ENCODE assay signal across 9 mouse cellular contexts in the genomic region with DNA sequence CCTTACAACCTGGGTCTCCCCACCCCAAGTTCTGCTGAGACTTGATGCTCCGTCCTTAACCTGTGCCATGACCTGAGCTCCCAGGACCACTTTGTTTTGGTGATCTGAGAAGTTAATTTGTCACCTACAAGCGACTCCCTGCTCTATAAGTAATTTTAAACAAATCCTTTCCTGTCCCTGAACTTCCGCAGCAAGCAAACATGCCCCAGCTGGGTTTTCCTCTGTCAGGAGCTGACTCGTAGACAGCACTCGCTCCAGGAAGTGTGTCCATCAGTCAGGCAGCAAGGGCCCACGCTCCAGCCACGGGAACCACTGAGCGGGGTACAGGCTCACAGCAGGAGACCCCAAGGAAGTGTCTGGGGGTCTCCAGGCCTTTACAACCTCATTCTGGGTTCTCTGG.
A peak's percentile ranks its signal among the peaks of the same experiment; 100 is the strongest.
DNase-seq lines count a peak whose midpoint lies in the region; ATAC-seq lines count a peak whose summit lies in the region.
"Had no signal": no experiment of that assay in that cellular context is flagged by ENCODE, and none has a peak within 500 bp of the region (broad histone marks: within the 10 kb centered on the region; RNA-seq: fewer than 3 reads in every experiment).

No protein-coding gene starts in this region.

- DNase-seq in lung, postnatal 25 days (ENCODE audit: low spot score): no peak
- no peak for DNase-seq in liver, embryonic 13.5 days
- no peak for DNase-seq in frontal cortex, postnatal 36 days (ENCODE audit: low spot score in 2 of 2)
- DNase-seq: cerebellum, adult 11-12 months had no signal

- 13% methylated on average over 8 of the region's 8 CpGs for WGBS in lung, embryonic 16.5 days
- 32% methylated on average over 8 of the region's 8 CpGs for WGBS in hindbrain, embryonic 12.5 days
- WGBS in liver, embryonic 13.5 days (ENCODE audit: insufficient replicate concordance): 45% methylated on average over 8 of the region's 8 CpGs

- peak overlapping the region; percentile 24; the same call in 1 of the 2 replicates for H3K4me2 ChIP-seq in lung, embryonic 16.5 days (ENCODE audit: low read depth, low read length)
- no peak overlapping the region for H3K4me2 ChIP-seq in hindbrain, embryonic 12.5 days (replicated peaks)
- H3K4me2 ChIP-seq in liver, embryonic 13.5 days: no peak overlapping the region

- no peak overlapping the region for H3K4me3 ChIP-seq in lung, embryonic 16.5 days (ENCODE audit: low read length)
- H3K4me3 ChIP-seq in hindbrain, embryonic 12.5 days: no peak overlapping the region
- no peak overlapping the region for H3K4me3 ChIP-seq in liver, embryonic 13.5 days (replicated peaks)

- peak overlapping the region; percentile 84 for H3K27ac ChIP-seq in lung, embryonic 16.5 days (ENCODE audit: low read length)
- H3K27ac ChIP-seq in hindbrain, embryonic 12.5 days: peak overlapping the region; percentile 70
- peak overlapping the region; percentile 67 for H3K27ac ChIP-seq in liver, embryonic 13.5 days
- H3K27ac ChIP-seq: macrophage had no signal

- no peaks in the 10 kb centered on the region for H3K9me3 ChIP-seq in lung, embryonic 16.5 days (ENCODE audit: control insufficient read depth, low read length)
- no peaks in the 10 kb centered on the region for H3K9me3 ChIP-seq in hindbrain, embryonic 12.5 days (replicated peaks)
- H3K9me3 ChIP-seq in liver, embryonic 13.5 days (replicated peaks): no peaks in the 10 kb centered on the region

- peak; percentile 64 for ATAC-seq in lung, embryonic 16.5 days (ENCODE audit: low read depth)
- no peak for ATAC-seq in hindbrain, embryonic 12.5 days (ENCODE audit: low FRiP score)
- no peak for ATAC-seq in liver, embryonic 13.5 days (ENCODE audit: low read depth)
- no peak for ATAC-seq in granulocyte monocyte progenitor cell, adult 5-6 weeks (replicated peaks; ENCODE audit: poor library complexity, severe bottlenecking)
- no peak for ATAC-seq in megakaryocyte, adult 5-6 weeks (ENCODE audit: poor library complexity, severe bottlenecking)

- peaks cover 53% of the 10 kb centered on the region for H3K4me1 ChIP-seq in lung, embryonic 16.5 days (replicated peaks; ENCODE audit: control insufficient read depth, insufficient read depth, low read length)
- peaks cover 58% of the 10 kb centered on the region for H3K4me1 ChIP-seq in hindbrain, embryonic 12.5 days
- peaks cover 74% of the 10 kb centered on the region for H3K4me1 ChIP-seq in liver, embryonic 13.5 days (replicated peaks)

- H3K27me3 ChIP-seq in lung, embryonic 16.5 days (ENCODE audit: control insufficient read depth, insufficient read depth, low read depth, low read length): no peaks in the 10 kb centered on the region
- H3K27me3 ChIP-seq in hindbrain, embryonic 12.5 days: no peaks in the 10 kb centered on the region
- H3K27me3 ChIP-seq in liver, embryonic 13.5 days: no peaks in the 10 kb centered on the region

- H3K36me3 ChIP-seq in lung, embryonic 16.5 days (ENCODE audit: control insufficient read depth, insufficient read depth, low read length): 0 out of 2 replicates have a peak, but pooled peaks cover 2% of the 10 kb centered on the region
- H3K36me3 ChIP-seq in hindbrain, embryonic 12.5 days: peaks cover 32% of the 10 kb centered on the region
- H3K36me3 ChIP-seq in liver, embryonic 13.5 days: peaks cover 3% of the 10 kb centered on the region; the same call in 1 of the 2 replicates

- 0 out of 2 replicates have a peak overlapping the region, but pooled peaks have one; percentile 17 for H3K9ac ChIP-seq in lung, embryonic 16.5 days (ENCODE audit: low read length)
- no peak overlapping the region for H3K9ac ChIP-seq in hindbrain, embryonic 12.5 days
- no peak overlapping the region for H3K9ac ChIP-seq in liver, embryonic 13.5 days
